Mouse (Mus musculus): ENCODE measurements around the gene Eef1e1. TPM values are rescaled to one million over a fixed set of nuclear protein-coding genes. Genes with fewer than 3 reads are reported as not detected.
"Not testable (repeated sequence)": the region's sequence is repeated elsewhere in the genome, so short reads cannot be mapped to it uniquely, and the experiment has no call there.

Gene Eef1e1
- polyA plus RNA-seq, 1 experiment from 2014 or later = 41.9 TPM

DNA sequence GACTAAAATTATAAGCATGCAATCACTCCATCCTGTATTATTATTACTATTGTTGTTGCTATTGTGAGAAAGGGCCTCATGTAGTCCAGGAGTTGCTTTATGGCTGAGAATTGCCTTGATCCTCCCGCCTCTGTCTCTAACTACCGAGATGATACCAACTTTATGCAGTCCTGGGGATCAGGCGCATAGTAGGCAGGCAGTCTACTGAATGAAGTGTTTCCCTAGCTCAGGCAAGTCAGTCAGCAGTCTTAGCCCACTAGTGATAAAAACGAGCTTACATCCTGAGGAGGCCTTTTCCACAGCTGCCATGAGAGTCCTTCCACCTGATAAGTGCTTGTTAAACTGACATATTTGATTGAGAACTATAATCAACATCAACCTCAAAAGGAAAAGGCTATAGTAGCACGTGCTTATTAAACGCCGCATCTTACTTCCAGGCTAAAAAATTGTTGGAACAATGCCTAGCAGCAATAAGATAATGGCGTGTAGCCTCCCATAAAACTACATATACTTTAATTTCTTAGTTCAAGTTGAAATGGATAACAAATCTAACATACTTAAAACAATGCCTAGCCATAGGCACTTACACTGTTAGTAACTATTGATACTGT is 34.5 kb downstream of the Eef1e1 start:
- Histone ChIP-seq H3K36me3 (replicated peaks) (0 out of 2 replicates have a peak, but pooled peaks cover 14% of the 10 kb centered on the region), H3K9ac (no peak overlapping the region), H3K4me3 (replicated peaks) (no peak overlapping the region), H3K27me3 (no peaks in the 10 kb centered on the region), H3K4me2 (no peak overlapping the region), H3K27ac (replicated peaks) (no peak overlapping the region), H3K9me3 (replicated peaks) (no peaks in the 10 kb centered on the region), H3K4me1 (replicated peaks) (peaks cover 22% of the 10 kb centered on the region)
- 75% methylated on average over 8 of the region's 8 CpGs for WGBS (ENCODE audit: insufficient replicate concordance)
- ATAC-seq (ENCODE audit: insufficient read depth) = no peak

GRCm38 (mm10) chr13:38623296-38623695 is 35.6 kb downstream of the Eef1e1 start:
- Histone ChIP-seq H3K36me3 (replicated peaks) (0 out of 2 replicates have a peak, but pooled peaks cover 8% of the 10 kb centered on the region), H3K4me3 (replicated peaks) (no peak overlapping the region), H3K27ac (replicated peaks) (0 out of 2 replicates have a peak overlapping the region, but pooled peaks have one; percentile 16), H3K4me1 (replicated peaks) (peaks cover 22% of the 10 kb centered on the region), H3K27me3 (no peaks in the 10 kb centered on the region), H3K9ac (no peak overlapping the region), H3K9me3 (replicated peaks) (no peaks in the 10 kb centered on the region), H3K4me2 (no peak overlapping the region)
- ATAC-seq (ENCODE audit: insufficient read depth) = no peak
- WGBS (ENCODE audit: insufficient replicate concordance) = 68% methylated on average over 5 of the region's 5 CpGs

GRCm38 (mm10) chr13:38618001-38618630 is 40.7 kb downstream of the Eef1e1 start:
- WGBS (ENCODE audit: insufficient replicate concordance) = 72% methylated on average over 4 of the region's 4 CpGs
- ATAC-seq (ENCODE audit: insufficient read depth) = not testable (repeated sequence)

DNA sequence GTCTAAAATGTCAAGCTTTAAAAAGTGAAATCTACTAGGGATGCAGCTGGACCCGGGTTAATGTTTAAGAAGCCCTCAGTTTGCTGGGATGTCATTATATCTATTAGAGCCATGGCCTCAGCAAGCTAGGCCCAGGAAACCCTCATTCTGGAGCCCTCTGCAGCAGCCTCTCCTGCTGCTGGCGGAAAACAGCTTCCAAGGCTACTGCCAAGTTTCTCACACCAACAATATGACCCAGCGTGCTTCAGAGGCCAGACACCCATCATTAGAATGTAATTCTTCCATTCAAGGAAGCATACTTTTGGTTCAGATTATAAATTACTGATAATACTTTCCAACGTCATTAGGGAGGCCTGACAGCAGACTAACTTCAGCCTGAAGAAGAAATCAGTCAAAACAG is 42.0 kb downstream of the Eef1e1 start:
- H3K4me2 ChIP-seq = no peak overlapping the region
- WGBS (ENCODE audit: insufficient replicate concordance) = 52% methylated on average over 4 of the region's 4 CpGs
- H3K4me3 ChIP-seq (replicated peaks) = no peak overlapping the region
- H3K9me3 ChIP-seq (replicated peaks) = no peaks in the 10 kb centered on the region
- H3K27me3 ChIP-seq = no peaks in the 10 kb centered on the region
- peaks cover 15% of the 10 kb centered on the region for H3K36me3 ChIP-seq (replicated peaks)
- H3K27ac ChIP-seq (replicated peaks) = peak overlapping the region; percentile 42; the same call in 1 of the 2 replicates
- H3K4me1 ChIP-seq (replicated peaks) = peaks cover 48% of the 10 kb centered on the region
- H3K9ac ChIP-seq = no peak overlapping the region
- ATAC-seq (ENCODE audit: insufficient read depth) = no peak

More at GRCm38 (mm10) chr13:38618001-38618630, 40.7 kb downstream of the Eef1e1 start:
- H3K4me1 ChIP-seq (replicated peaks) = peaks cover 44% of the 10 kb centered on the region
- not testable (repeated sequence) for H3K27ac ChIP-seq (replicated peaks); H3K27me3 ChIP-seq; H3K36me3 ChIP-seq (replicated peaks); H3K9me3 ChIP-seq (replicated peaks); H3K4me2 ChIP-seq; H3K4me3 ChIP-seq (replicated peaks); H3K9ac ChIP-seq

DNA sequence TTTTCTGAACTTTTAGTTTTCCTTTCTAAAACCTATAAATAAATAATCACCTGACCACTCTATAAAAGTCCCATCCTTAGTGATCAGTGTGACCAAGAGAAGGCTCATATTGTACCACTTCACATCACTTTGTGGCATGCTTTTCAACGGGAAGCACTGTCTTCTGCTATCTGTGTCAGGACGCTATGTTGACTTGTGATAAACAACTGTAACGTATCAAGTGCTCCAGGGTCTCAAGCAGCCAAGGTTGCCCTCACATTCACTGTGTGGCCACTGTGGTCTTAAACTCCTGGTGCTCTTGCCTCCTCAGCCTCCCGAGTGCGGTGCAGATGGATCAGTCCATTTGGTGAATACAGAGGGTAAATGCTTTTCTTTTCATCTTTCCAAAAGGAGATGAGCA is 43.2 kb downstream of the Eef1e1 start:
- peak; percentile 65 for ATAC-seq (ENCODE audit: insufficient read depth)
- Histone ChIP-seq H3K27ac (replicated peaks) (peak overlapping the region; percentile 41), H3K9me3 (replicated peaks) (no peaks in the 10 kb centered on the region), H3K9ac (no peak overlapping the region), H3K36me3 (replicated peaks) (peaks cover 13% of the 10 kb centered on the region), H3K4me2 (no peak overlapping the region; the same call in 1 of the 2 replicates), H3K27me3 (no peaks in the 10 kb centered on the region), H3K4me1 (replicated peaks) (peaks cover 50% of the 10 kb centered on the region), H3K4me3 (replicated peaks) (no peak overlapping the region)
- 23% methylated on average over 5 of the region's 5 CpGs for WGBS (ENCODE audit: insufficient replicate concordance)

- Histone ChIP-seq H3K4me1 (replicated peaks) (peaks cover 52% of the 10 kb centered on the region), H3K4me3 (replicated peaks) (no peak overlapping the region), H3K27ac (replicated peaks) (peak overlapping the region; percentile 31), H3K36me3 (replicated peaks) (peaks cover 13% of the 10 kb centered on the region), H3K9ac (no peak overlapping the region), H3K9me3 (replicated peaks) (no peaks in the 10 kb centered on the region), H3K27me3 (no peaks in the 10 kb centered on the region), H3K4me2 (peak overlapping the region; percentile 40)
- 17% methylated on average over 5 of the region's 5 CpGs for WGBS (ENCODE audit: insufficient replicate concordance)
- no peak for ATAC-seq (ENCODE audit: insufficient read depth)
These were observed 44.6 kb downstream of the Eef1e1 start for GRCm38 (mm10) chr13:38614298-38614697.

- no peak overlapping the region for H3K9ac ChIP-seq
- 22% methylated on average over 8 of the region's 8 CpGs for WGBS (ENCODE audit: insufficient replicate concordance)
- peak overlapping the region; percentile 40 for H3K4me2 ChIP-seq
- peaks cover 52% of the 10 kb centered on the region for H3K4me1 ChIP-seq (replicated peaks)
- peaks cover 13% of the 10 kb centered on the region for H3K36me3 ChIP-seq (replicated peaks)
- ATAC-seq (ENCODE audit: insufficient read depth) = peak; percentile 62
- H3K9me3 ChIP-seq (replicated peaks) = no peaks in the 10 kb centered on the region
- peak overlapping the region; percentile 31 for H3K27ac ChIP-seq (replicated peaks)
- no peaks in the 10 kb centered on the region for H3K27me3 ChIP-seq
- no peak overlapping the region for H3K4me3 ChIP-seq (replicated peaks)
These were observed 45.3 kb downstream of the Eef1e1 start for GRCm38 (mm10) chr13:38613583-38613982.

DNA sequence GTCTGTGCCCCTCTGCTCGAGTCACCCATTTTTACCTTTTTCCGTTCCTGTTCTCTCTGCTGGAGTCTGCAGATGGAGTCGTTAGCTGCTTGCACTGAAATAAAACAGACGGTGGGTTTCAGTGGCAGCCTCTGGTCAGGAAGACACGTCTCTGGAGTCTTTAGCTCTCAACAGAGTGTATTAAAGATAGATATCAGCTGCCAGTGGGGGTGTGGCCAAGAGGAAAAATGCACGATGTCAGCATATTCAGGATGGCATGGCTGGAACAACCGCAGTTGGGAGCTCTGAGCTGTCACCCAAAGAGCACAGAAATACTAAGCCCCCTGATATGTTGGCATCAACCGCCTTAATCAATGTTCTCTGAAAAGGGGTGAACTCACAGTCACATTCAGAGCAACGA is 46.2 kb downstream of the Eef1e1 start:
- Histone ChIP-seq H3K27ac (replicated peaks) (no peak overlapping the region), H3K4me1 (replicated peaks) (peaks cover 52% of the 10 kb centered on the region), H3K27me3 (no peaks in the 10 kb centered on the region), H3K4me2 (no peak overlapping the region), H3K36me3 (replicated peaks) (peaks cover 13% of the 10 kb centered on the region), H3K9me3 (replicated peaks) (no peaks in the 10 kb centered on the region), H3K9ac (no peak overlapping the region), H3K4me3 (replicated peaks) (no peak overlapping the region)
- WGBS (ENCODE audit: insufficient replicate concordance) = 80% methylated on average over 9 of the region's 9 CpGs
- ATAC-seq (ENCODE audit: insufficient read depth) = no peak

DNA sequence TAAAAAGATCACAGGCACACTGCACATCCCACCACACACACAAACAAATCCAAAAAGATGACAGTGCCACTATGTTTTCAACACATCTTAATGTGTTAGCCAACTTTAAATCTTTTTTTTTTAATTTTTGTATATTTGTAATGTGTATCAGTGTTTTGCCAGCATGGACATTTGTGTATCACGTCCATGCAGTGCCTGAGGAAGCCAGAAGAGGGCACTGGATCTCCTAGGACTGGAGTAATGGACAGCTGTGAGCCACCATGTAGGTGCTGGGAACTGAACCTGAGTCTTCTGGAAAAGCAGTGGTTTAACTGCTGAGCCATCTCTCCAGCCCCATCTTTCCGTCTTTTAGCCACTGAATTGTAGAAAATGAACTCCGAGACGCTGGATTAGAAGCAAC is 46.7 kb downstream of the Eef1e1 start:
- peaks cover 53% of the 10 kb centered on the region for H3K4me1 ChIP-seq (replicated peaks)
- H3K9me3 ChIP-seq (replicated peaks) = no peaks in the 10 kb centered on the region
- no peak for ATAC-seq (ENCODE audit: insufficient read depth)
- no peak overlapping the region for H3K4me3 ChIP-seq (replicated peaks)
- peaks cover 13% of the 10 kb centered on the region for H3K36me3 ChIP-seq (replicated peaks)
- no peak overlapping the region for H3K4me2 ChIP-seq
- no peaks in the 10 kb centered on the region for H3K27me3 ChIP-seq
- H3K9ac ChIP-seq = no peak overlapping the region
- H3K27ac ChIP-seq (replicated peaks) = no peak overlapping the region
- WGBS (ENCODE audit: insufficient replicate concordance) = 86% methylated on average over 4 of the region's 4 CpGs

DNA sequence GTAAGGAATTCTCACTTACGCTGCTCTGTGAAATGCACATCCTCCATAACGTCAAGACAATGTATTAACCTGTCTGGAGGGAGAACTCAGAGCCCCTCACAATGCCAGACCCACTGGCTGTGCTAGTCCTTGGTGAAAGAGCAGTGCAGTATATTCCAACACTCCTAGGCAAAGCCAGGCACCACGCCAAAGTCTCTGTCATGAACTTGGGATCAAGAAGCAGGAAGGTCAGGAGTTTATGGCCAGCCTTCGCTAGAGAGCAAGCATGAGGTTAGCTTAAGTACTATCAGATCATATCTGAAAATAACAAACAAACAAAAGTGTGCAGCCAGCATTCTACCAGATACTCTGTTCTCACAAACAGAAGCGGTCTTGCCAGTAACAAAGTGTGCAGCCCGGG is 48.5 kb downstream of the Eef1e1 start:
- peaks cover 48% of the 10 kb centered on the region for H3K4me1 ChIP-seq (replicated peaks)
- no peak overlapping the region for H3K9ac ChIP-seq
- 78% methylated on average over 6 of the region's 6 CpGs for WGBS (ENCODE audit: insufficient replicate concordance)
- no peak overlapping the region for H3K27ac ChIP-seq (replicated peaks)
- no peak overlapping the region for H3K4me2 ChIP-seq
- no peak overlapping the region for H3K4me3 ChIP-seq (replicated peaks)
- no peaks in the 10 kb centered on the region for H3K27me3 ChIP-seq
- no peaks in the 10 kb centered on the region for H3K9me3 ChIP-seq (replicated peaks)
- ATAC-seq (ENCODE audit: insufficient read depth) = no peak
- H3K36me3 ChIP-seq (replicated peaks) = peaks cover 13% of the 10 kb centered on the region

- Histone ChIP-seq H3K9me3 (replicated peaks) (no peaks in the 10 kb centered on the region), H3K27me3 (no peaks in the 10 kb centered on the region), H3K36me3 (replicated peaks) (peaks cover 19% of the 10 kb centered on the region), H3K9ac (no peak overlapping the region), H3K4me2 (no peak overlapping the region), H3K4me3 (replicated peaks) (no peak overlapping the region), H3K4me1 (replicated peaks) (peaks cover 19% of the 10 kb centered on the region), H3K27ac (replicated peaks) (no peak overlapping the region; the same call in 1 of the 2 replicates)
- peak; percentile 44 for ATAC-seq (ENCODE audit: insufficient read depth)
- WGBS (ENCODE audit: insufficient replicate concordance) = 50% methylated on average over 6 of the region's 6 CpGs
These were observed 51.7 kb downstream of the Eef1e1 start for GRCm38 (mm10) chr13:38607130-38607529.
